Mouse (Mus musculus) neural tube, embryonic 11.5 days (tissue): ENCODE results near the gene Prl2c5. TPM values are rescaled to one million over a fixed set of nuclear protein-coding genes. Genes with fewer than 3 reads are reported as not detected.

Experiments used
- polyA plus RNA-seq: library from polyadenylated mRNA; unstranded; fragments of >200 nt; fragmentation: Nextera tagmentation; extraction: Ambion mirVana; gene quantifications from 2 replicates; pipeline ENCODE4 v1.2.1, GENCODE M21; 2014

The Prl2c5 gene
- polyA plus RNA-seq, 1 experiment from 2014 or later: not detected

Other genes starting within 250 kb of the Prl2c5 start
- not detected in 2 replicates for gene Prl2c2, start 177.3 kb upstream of the Prl2c5 start, polyA plus RNA-seq
- gene Gpr137b, start 211.3 kb downstream of the Prl2c5 start, polyA plus RNA-seq: 24.4 and 28.8 TPM in 2 replicates